ENCODE assay signal across 8 mouse cellular contexts in genomic region chr9:4376640-4377120, GRCm38 (mm10). TPM values are rescaled to one million over a fixed set of nuclear protein-coding genes. Genes with fewer than 3 reads are reported as not detected.
DNase-seq lines count a peak whose midpoint lies in the region; ATAC-seq and TF ChIP-seq lines count a peak whose summit lies in the region.

No protein-coding gene starts in this region.

- no peaks in the 10 kb centered on the region for H3K9me3 ChIP-seq in heart, embryonic 15.5 days (replicated peaks)
- no peaks in the 10 kb centered on the region for H3K9me3 ChIP-seq in forebrain, postnatal 0 days (ENCODE audit: low read length)
- no peaks in the 10 kb centered on the region for H3K9me3 ChIP-seq in liver, embryonic 16.5 days (replicated peaks; ENCODE audit: control insufficient read depth, low read length)
- H3K9me3 ChIP-seq in stomach, postnatal 0 days (ENCODE audit: control insufficient read depth, low read length): no peaks in the 10 kb centered on the region

- peak overlapping the region; percentile 72 for H3K9ac ChIP-seq in heart, embryonic 15.5 days
- H3K9ac ChIP-seq in forebrain, postnatal 0 days: peak overlapping the region; percentile 68
- H3K9ac ChIP-seq in liver, embryonic 16.5 days (ENCODE audit: low read depth, low read length): peak overlapping the region; percentile 73
- peak overlapping the region; percentile 74 for H3K9ac ChIP-seq in stomach, postnatal 0 days (ENCODE audit: low read length)

- H3K4me3 ChIP-seq in heart, embryonic 15.5 days: peak overlapping the region; percentile 80
- peak overlapping the region; percentile 84 for H3K4me3 ChIP-seq in forebrain, postnatal 0 days (ENCODE audit: low read depth, low read length)
- peak overlapping the region; percentile 86 for H3K4me3 ChIP-seq in liver, embryonic 16.5 days (ENCODE audit: low read depth, low read length)
- H3K4me3 ChIP-seq in stomach, postnatal 0 days (ENCODE audit: low read depth, low read length): peak overlapping the region; percentile 81

- peak overlapping the region; percentile 78 for H3K27ac ChIP-seq in heart, embryonic 15.5 days
- peak overlapping the region; percentile 75 for H3K27ac ChIP-seq in forebrain, postnatal 0 days (ENCODE audit: low read depth, low read length)
- peak overlapping the region; percentile 29; the same call in 1 of the 2 replicates for H3K27ac ChIP-seq in liver, embryonic 16.5 days (ENCODE audit: low read length)
- H3K27ac ChIP-seq in stomach, postnatal 0 days (replicated peaks): peak overlapping the region; percentile 65

- peak overlapping the region; percentile 80 for H3K4me2 ChIP-seq in heart, embryonic 15.5 days
- peak overlapping the region; percentile 55 for H3K4me2 ChIP-seq in forebrain, postnatal 0 days (ENCODE audit: low read depth)
- H3K4me2 ChIP-seq in liver, embryonic 16.5 days (ENCODE audit: low read depth, low read length): peak overlapping the region; percentile 82
- peak overlapping the region; percentile 74 for H3K4me2 ChIP-seq in stomach, postnatal 0 days (replicated peaks; ENCODE audit: low read depth)

- no peak for DNase-seq in heart, adult 18-20 months
- DNase-seq in NIH3T3 (ENCODE audit: low read depth): peak; percentile 48
- DNase-seq in forebrain, postnatal 0 days: no peak
- no peak for DNase-seq in stomach, postnatal 0 days (ENCODE audit: low spot score)
- no peak for DNase-seq in gastrocnemius, postnatal 25 days
- no peak for DNase-seq in frontal cortex, postnatal 36 days (ENCODE audit: low spot score in 2 of 2)

- no peaks in the 10 kb centered on the region for H3K36me3 ChIP-seq in heart, embryonic 15.5 days
- H3K36me3 ChIP-seq in forebrain, postnatal 0 days (ENCODE audit: insufficient read depth): no peaks in the 10 kb centered on the region
- H3K36me3 ChIP-seq in liver, embryonic 16.5 days (ENCODE audit: control insufficient read depth, insufficient read depth): no peaks in the 10 kb centered on the region
- H3K36me3 ChIP-seq in stomach, postnatal 0 days (ENCODE audit: control insufficient read depth, insufficient read depth, low read length): 0 out of 2 replicates have a peak, but pooled peaks cover 3% of the 10 kb centered on the region

- under 1% methylated on average over 15 of the region's 15 CpGs for WGBS in heart, embryonic 15.5 days
- WGBS in forebrain, postnatal 0 days: under 1% methylated on average over 15 of the region's 15 CpGs
- WGBS in liver, embryonic 16.5 days (ENCODE audit: insufficient replicate concordance): under 1% methylated on average over 15 of the region's 15 CpGs
- WGBS in stomach, postnatal 0 days: under 1% methylated on average over 15 of the region's 15 CpGs

- H3K27me3 ChIP-seq in heart, embryonic 15.5 days: no peaks in the 10 kb centered on the region
- H3K27me3 ChIP-seq in forebrain, postnatal 0 days (ENCODE audit: insufficient read depth, low read length): no peaks in the 10 kb centered on the region
- H3K27me3 ChIP-seq in liver, embryonic 16.5 days (ENCODE audit: control insufficient read depth, insufficient read depth, low read depth, low read length): no peaks in the 10 kb centered on the region
- H3K27me3 ChIP-seq in stomach, postnatal 0 days (ENCODE audit: control insufficient read depth, insufficient read depth, low read length): no peaks in the 10 kb centered on the region

- no peak; the same call in none of the 2 replicates for ATAC-seq in heart, embryonic 15.5 days (replicated peaks; ENCODE audit: insufficient number of reproducible peaks, insufficient read depth, low FRiP score, low read depth)
- ATAC-seq in forebrain, postnatal 0 days: peak; percentile 44
- peak; percentile 14; the same call in 1 of the 2 replicates for ATAC-seq in liver, embryonic 16.5 days (ENCODE audit: low read depth)
- ATAC-seq in stomach, postnatal 0 days (ENCODE audit: low FRiP score, low TSS enrichment): peak; percentile 58; the same call in 1 of the 2 replicates

- H3K4me1 ChIP-seq in heart, embryonic 15.5 days (replicated peaks): peaks cover 18% of the 10 kb centered on the region
- H3K4me1 ChIP-seq in forebrain, postnatal 0 days (ENCODE audit: insufficient read depth): no peaks in the 10 kb centered on the region
- H3K4me1 ChIP-seq in liver, embryonic 16.5 days (ENCODE audit: control insufficient read depth, low read depth, low read length): no peaks in the 10 kb centered on the region; the same call in 1 of the 2 replicates
- H3K4me1 ChIP-seq in stomach, postnatal 0 days (replicated peaks; ENCODE audit: control insufficient read depth, insufficient read depth): no peaks in the 10 kb centered on the region

- TF ChIP-seq EP300 in stomach, postnatal 0 days (optimal IDR thresholded peaks at IDR 0.05): no peak

- TF ChIP-seq CTCF in forebrain, postnatal 0 days (IDR thresholded peaks at IDR 0.05; ENCODE audit: low read depth): no peak
- no peak for TF ChIP-seq CTCF in stomach, postnatal 0 days (IDR thresholded peaks at IDR 0.05; ENCODE audit: low read depth)

RNA-seq across cellular contexts. Expression of gene Msantd4, which starts 0.3 kb away (rescaled TPM):
- 29.8 and 32.6 TPM in 2 replicates for polyA plus RNA-seq in heart, embryonic 15.5 days (2015; fragmentation: Nextera tagmentation; extraction: Ambion mirVana)
- 10 to 100 TPM; 42.7 to 49.7 TPM for total RNA-seq in heart, adult 18-20 months (2021)
- 55.5 and 62.0 TPM in 2 replicates for total RNA-seq in forebrain, postnatal 0 days (2014; rRNA removed)
- 31.0 and 39.3 TPM in 2 replicates for polyA plus RNA-seq in forebrain, postnatal 0 days (2015; fragmentation: Nextera tagmentation; extraction: Ambion mirVana)
- polyA plus RNA-seq in liver, embryonic 16.5 days (2015; fragmentation: Nextera tagmentation; extraction: Ambion mirVana): 8.2 and 8.4 TPM in 2 replicates
- 19.1 and 19.7 TPM in 2 replicates for polyA plus RNA-seq in stomach, postnatal 0 days (2015; fragmentation: Nextera tagmentation; extraction: Ambion mirVana)
- 10 to 100 TPM; 27.1 to 27.4 TPM for total RNA-seq in gastrocnemius, postnatal 25 days (2021)
